Mouse (Mus musculus) thymus, postnatal 14 days (tissue): ENCODE data around the gene Ints7.
A peak's percentile ranks its signal among the peaks of the same experiment; 100 is the strongest.

Experiments used
- DNase-seq: peaks from one replicate; pipeline ENCODE4 v3.0.0; 2021

Gene Ints7

GRCm38 (mm10) chr1:191638404-191638803 is 63.0 kb downstream of the Ints7 start:
- DNase-seq = no peak

- DNase-seq = no peak
These were observed 63.9 kb downstream of the Ints7 start for GRCm38 (mm10) chr1:191639200-191639807.

- DNase-seq = no peak
These were observed 64.7 kb downstream of the Ints7 start for GRCm38 (mm10) chr1:191640146-191640545.

GRCm38 (mm10) chr1:191640848-191641247 is 65.4 kb downstream of the Ints7 start:
- DNase-seq = no peak

- no peak for DNase-seq
These were observed 66.0 kb downstream of the Ints7 start for GRCm38 (mm10) chr1:191641438-191641837.

GRCm38 (mm10) chr1:191642903-191643302 is 67.5 kb downstream of the Ints7 start:
- no peak for DNase-seq

GRCm38 (mm10) chr1:191645921-191646320 is 70.5 kb downstream of the Ints7 start:
- DNase-seq = no peak

- DNase-seq = no peak
These were observed 72.2 kb downstream of the Ints7 start for GRCm38 (mm10) chr1:191647590-191647989.

- DNase-seq = no peak
These were observed 84.0 kb downstream of the Ints7 start for GRCm38 (mm10) chr1:191659441-191659840.

- DNase-seq = no peak
These were observed 85.8 kb downstream of the Ints7 start for GRCm38 (mm10) chr1:191661019-191661796.

GRCm38 (mm10) chr1:191662178-191662898 is 86.9 kb downstream of the Ints7 start:
- DNase-seq = no peak

GRCm38 (mm10) chr1:191662899-191663500 is 87.6 kb downstream of the Ints7 start:
- no peak for DNase-seq

- DNase-seq = no peak
These were observed 88.2 kb downstream of the Ints7 start for GRCm38 (mm10) chr1:191663603-191664002.

GRCm38 (mm10) chr1:191666351-191666750 is 90.9 kb downstream of the Ints7 start:
- no peak for DNase-seq

- peak; percentile 10 for DNase-seq
These were observed 92.6 kb downstream of the Ints7 start for GRCm38 (mm10) chr1:191668030-191668429.
